Mouse (Mus musculus) WW6 (cell line): ENCODE measurements around the gene Rplp0.
"Not testable (repeated sequence)": the region's sequence is repeated elsewhere in the genome, so short reads cannot be mapped to it uniquely, and the experiment has no call there.

Source experiments
- DNase-seq: peaks from one replicate; pipeline ENCODE4 v3.0.0-alpha.2; 2013; ENCODE audit warnings: low read depth, low spot score

Gene Rplp0

GRCm38 (mm10) chr5:115559237-115560101 lies at the start of gene Rplp0:
TSS of gene Rplp0 (plus strand) at chr5:115559467.
- peak; percentile 91 for DNase-seq

GRCm38 (mm10) chr5:115509790-115510689 lies 49.2 kb upstream of the Rplp0 start:
- DNase-seq, result no peak

GRCm38 (mm10) chr5:115512375-115512774 lies 46.9 kb upstream of the Rplp0 start:
- no peak for DNase-seq

GRCm38 (mm10) chr5:115513246-115513645 lies 46.0 kb upstream of the Rplp0 start:
- no peak for DNase-seq

- DNase-seq, result no peak
Observed at GRCm38 (mm10) chr5:115513721-115514120, 45.5 kb upstream of the Rplp0 start.

GRCm38 (mm10) chr5:115514346-115514745 lies 44.9 kb upstream of the Rplp0 start:
- no peak for DNase-seq

- DNase-seq, result no peak
Observed at GRCm38 (mm10) chr5:115514896-115515587, 44.2 kb upstream of the Rplp0 start.

GRCm38 (mm10) chr5:115516081-115516907 lies 43.0 kb upstream of the Rplp0 start:
- DNase-seq, result no peak

GRCm38 (mm10) chr5:115516908-115517307 lies 42.4 kb upstream of the Rplp0 start:
- DNase-seq, result no peak

- DNase-seq, result no peak
Observed at GRCm38 (mm10) chr5:115517501-115517900, 41.8 kb upstream of the Rplp0 start.

GRCm38 (mm10) chr5:115518214-115518613 lies 41.1 kb upstream of the Rplp0 start:
- DNase-seq, result not testable (repeated sequence)

GRCm38 (mm10) chr5:115520325-115520869 lies 38.9 kb upstream of the Rplp0 start:
- no peak for DNase-seq

- no peak for DNase-seq
Observed at GRCm38 (mm10) chr5:115521553-115522461, 37.5 kb upstream of the Rplp0 start.

GRCm38 (mm10) chr5:115522531-115522930 lies 36.7 kb upstream of the Rplp0 start:
- no peak for DNase-seq

GRCm38 (mm10) chr5:115522981-115523499 lies 36.2 kb upstream of the Rplp0 start:
- no peak for DNase-seq

GRCm38 (mm10) chr5:115523971-115524370 lies 35.3 kb upstream of the Rplp0 start:
- no peak for DNase-seq

GRCm38 (mm10) chr5:115524471-115524870 lies 34.8 kb upstream of the Rplp0 start:
- DNase-seq, result no peak

GRCm38 (mm10) chr5:115525416-115525815 lies 33.9 kb upstream of the Rplp0 start:
- no peak for DNase-seq

- no peak for DNase-seq
Observed at GRCm38 (mm10) chr5:115525943-115526342, 33.3 kb upstream of the Rplp0 start.
